Mouse (Mus musculus): ENCODE results near the gene Gdpgp1. TPM values are rescaled to one million over a fixed set of nuclear protein-coding genes. Genes with fewer than 3 reads are reported as not detected.

Gdpgp1 gene
- polyA plus RNA-seq, 1 experiment = 4.3 TPM

DNA sequence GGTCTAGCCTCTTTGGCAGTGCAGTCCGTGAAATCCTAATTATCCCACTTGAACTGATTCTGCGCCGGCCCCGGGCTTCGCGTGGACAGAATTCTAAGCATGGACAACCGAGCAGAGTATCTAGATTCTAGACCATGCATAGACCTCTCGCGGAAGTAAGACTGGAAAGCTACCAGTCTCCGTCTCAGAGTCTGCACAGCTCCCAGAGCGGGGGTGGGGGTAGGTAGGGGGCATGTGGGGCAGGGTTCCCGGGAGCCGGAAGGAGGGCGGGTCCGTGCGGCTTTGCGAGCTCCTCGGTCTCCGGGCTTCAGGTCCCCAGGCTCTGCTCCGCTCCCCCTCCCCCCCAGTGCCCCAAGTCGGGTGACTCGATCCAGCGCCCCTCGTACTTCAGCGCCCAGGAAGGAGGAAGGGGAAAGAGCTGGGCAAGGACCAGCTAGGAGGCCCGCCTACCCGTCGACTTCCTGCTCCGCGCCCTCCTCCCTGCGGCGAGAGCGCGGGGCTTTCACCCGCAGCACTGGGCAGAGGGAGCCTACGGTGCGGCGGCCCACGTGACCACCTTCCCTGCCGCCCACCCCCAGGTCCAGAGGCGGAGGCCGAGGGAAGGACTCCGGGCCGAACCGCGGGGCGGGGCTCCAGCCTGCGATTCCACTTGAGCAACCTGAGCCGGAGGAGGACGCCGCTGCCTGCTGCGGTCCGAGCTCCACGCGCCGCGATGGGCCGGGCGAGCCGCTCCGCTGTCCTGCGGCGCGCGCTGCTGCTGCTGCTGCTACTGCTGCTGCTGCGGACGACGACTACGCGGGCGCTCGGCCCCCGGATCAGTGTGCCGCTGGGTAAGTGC, 34.5 kb upstream of the Gdpgp1 start:
- Histone ChIP-seq H3K27me3 (ENCODE audit: control insufficient read depth, insufficient read depth, low read length, poor library complexity, severe bottlenecking) (no peaks in the 10 kb centered on the region), H3K36me3 (ENCODE audit: control insufficient read depth, insufficient read depth, low read length, poor library complexity, severe bottlenecking) (peaks cover 13% of the 10 kb centered on the region; the same call in 1 of the 2 replicates), H3K9me3 (replicated peaks; ENCODE audit: control insufficient read depth, insufficient read depth, low read length, poor library complexity, severe bottlenecking) (no peaks in the 10 kb centered on the region), H3K4me3 (ENCODE audit: low read depth, low read length) (peak overlapping the region; percentile 89), H3K27ac (ENCODE audit: insufficient read depth, low read length) (peak overlapping the region; percentile 83), H3K9ac (ENCODE audit: low read depth, poor library complexity, severe bottlenecking) (peak overlapping the region; percentile 74), H3K4me1 (ENCODE audit: control insufficient read depth, insufficient read depth, low read length) (peaks cover 6% of the 10 kb centered on the region)
- TF ChIP-seq POLR2A (IDR thresholded peaks at IDR 0.05; ENCODE audit: insufficient read depth, low read length) (peak; percentile 13), CTCF (IDR thresholded peaks at IDR 0.05; ENCODE audit: low read depth, low read length) (no peak), EP300 (IDR thresholded peaks at IDR 0.05; ENCODE audit: insufficient read depth, low read depth, low read length) (0 out of 2 replicates have a peak, but pooled peaks have one; percentile 8)

DNA sequence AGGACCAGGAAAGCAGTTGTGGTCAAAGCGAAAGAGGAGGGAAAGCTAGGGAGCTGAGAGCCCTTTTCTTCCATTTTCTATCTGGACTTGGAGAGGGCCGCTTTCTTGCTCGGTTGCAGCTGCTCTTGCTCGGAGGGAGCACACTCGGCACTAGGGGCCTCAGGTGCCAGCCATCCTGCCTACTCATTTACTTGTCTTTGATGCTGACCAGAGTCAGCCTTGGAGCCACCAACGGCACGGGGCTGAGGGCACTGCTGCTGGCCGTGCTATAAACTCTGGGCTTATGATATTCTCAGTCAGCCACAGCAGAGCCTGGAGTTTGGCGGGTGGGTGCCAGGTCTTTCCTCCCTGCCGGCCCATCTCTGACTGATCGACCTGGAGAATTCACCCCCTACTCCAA, 33.8 kb upstream of the Gdpgp1 start:
- H3K27ac ChIP-seq (ENCODE audit: insufficient read depth, low read length) = peak overlapping the region; percentile 49
- no peaks in the 10 kb centered on the region for H3K27me3 ChIP-seq (ENCODE audit: control insufficient read depth, insufficient read depth, low read length, poor library complexity, severe bottlenecking)
- peaks cover 6% of the 10 kb centered on the region for H3K4me1 ChIP-seq (ENCODE audit: control insufficient read depth, insufficient read depth, low read length)
- peak overlapping the region; percentile 74 for H3K9ac ChIP-seq (ENCODE audit: low read depth, poor library complexity, severe bottlenecking)
- no peaks in the 10 kb centered on the region for H3K9me3 ChIP-seq (replicated peaks; ENCODE audit: control insufficient read depth, insufficient read depth, low read length, poor library complexity, severe bottlenecking)
- peak overlapping the region; percentile 89 for H3K4me3 ChIP-seq (ENCODE audit: low read depth, low read length)
- H3K36me3 ChIP-seq (ENCODE audit: control insufficient read depth, insufficient read depth, low read length, poor library complexity, severe bottlenecking) = peaks cover 13% of the 10 kb centered on the region; the same call in 1 of the 2 replicates
- TF ChIP-seq POLR2A (IDR thresholded peaks at IDR 0.05; ENCODE audit: insufficient read depth, low read length) = no peak
- no peak for TF ChIP-seq CTCF (IDR thresholded peaks at IDR 0.05; ENCODE audit: low read depth, low read length)
- no peak for TF ChIP-seq EP300 (IDR thresholded peaks at IDR 0.05; ENCODE audit: insufficient read depth, low read depth, low read length)

DNA sequence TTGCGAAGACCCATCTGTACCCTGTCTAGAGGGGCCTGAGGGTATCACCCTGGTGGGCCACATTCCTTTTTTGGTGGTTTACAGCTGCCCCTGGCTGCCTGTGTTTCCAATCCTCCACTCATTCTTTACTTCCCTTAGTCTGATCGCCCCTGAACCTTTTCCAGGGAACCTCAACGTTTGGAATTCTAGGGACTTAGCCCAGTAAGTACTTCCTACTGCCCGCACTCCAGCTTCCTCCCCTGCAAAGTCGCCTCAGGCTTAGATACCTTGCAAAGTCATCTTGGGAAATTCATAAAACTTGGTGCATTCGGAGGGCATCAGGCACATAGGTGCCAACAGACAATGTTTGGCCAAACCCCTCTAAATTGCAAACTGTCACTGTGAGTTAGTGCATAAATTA, 33.4 kb upstream of the Gdpgp1 start:
- Histone ChIP-seq H3K36me3 (ENCODE audit: control insufficient read depth, insufficient read depth, low read length, poor library complexity, severe bottlenecking) (peaks cover 13% of the 10 kb centered on the region; the same call in 1 of the 2 replicates), H3K4me3 (ENCODE audit: low read depth, low read length) (peak overlapping the region; percentile 89), H3K27me3 (ENCODE audit: control insufficient read depth, insufficient read depth, low read length, poor library complexity, severe bottlenecking) (no peaks in the 10 kb centered on the region), H3K9ac (ENCODE audit: low read depth, poor library complexity, severe bottlenecking) (peak overlapping the region; percentile 74), H3K4me1 (ENCODE audit: control insufficient read depth, insufficient read depth, low read length) (peaks cover 6% of the 10 kb centered on the region), H3K27ac (ENCODE audit: insufficient read depth, low read length) (peak overlapping the region; percentile 49), H3K9me3 (replicated peaks; ENCODE audit: control insufficient read depth, insufficient read depth, low read length, poor library complexity, severe bottlenecking) (no peaks in the 10 kb centered on the region)
- TF ChIP-seq POLR2A (IDR thresholded peaks at IDR 0.05; ENCODE audit: insufficient read depth, low read length) (no peak), CTCF (IDR thresholded peaks at IDR 0.05; ENCODE audit: low read depth, low read length) (no peak), EP300 (IDR thresholded peaks at IDR 0.05; ENCODE audit: insufficient read depth, low read depth, low read length) (no peak)

DNA sequence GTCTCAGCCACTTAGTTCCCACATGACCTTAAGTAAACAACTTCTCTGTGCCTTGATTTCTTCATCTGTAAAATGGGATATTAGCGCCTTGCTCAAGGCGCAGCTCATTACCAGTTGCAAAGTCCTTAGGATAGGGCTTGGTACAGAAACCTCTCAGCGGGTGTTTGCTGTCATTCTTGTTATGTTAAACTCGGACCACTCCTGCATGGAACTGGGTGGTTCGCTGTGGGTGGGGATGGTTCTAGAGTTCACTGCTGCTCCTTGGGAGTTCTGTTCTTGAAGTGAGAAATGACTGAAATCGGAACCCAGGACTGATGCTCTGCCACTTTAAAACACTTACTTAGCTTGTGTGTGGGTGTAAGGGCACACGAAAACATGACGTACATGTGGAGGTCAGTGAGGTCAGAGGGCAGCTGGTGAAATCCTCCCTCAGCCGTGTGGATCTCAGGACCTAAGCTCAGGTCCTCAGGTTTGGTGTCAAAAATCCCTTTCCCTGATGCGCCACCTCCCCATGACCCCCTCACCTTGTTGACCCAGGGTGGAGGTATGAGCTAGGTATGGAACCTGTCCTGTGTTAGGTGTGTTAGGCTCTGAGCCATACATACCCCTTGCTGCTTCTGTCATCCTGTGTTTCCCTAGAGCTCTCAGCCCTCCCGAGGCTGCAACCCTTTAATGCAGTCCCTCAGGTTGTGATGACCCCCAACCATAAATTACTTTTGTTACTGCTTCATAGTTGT, 32.6 kb upstream of the Gdpgp1 start:
- Histone ChIP-seq H3K4me3 (ENCODE audit: low read depth, low read length) (peak overlapping the region; percentile 20), H3K4me1 (ENCODE audit: control insufficient read depth, insufficient read depth, low read length) (peaks cover 6% of the 10 kb centered on the region), H3K36me3 (ENCODE audit: control insufficient read depth, insufficient read depth, low read length, poor library complexity, severe bottlenecking) (peaks cover 13% of the 10 kb centered on the region; the same call in 1 of the 2 replicates), H3K9ac (ENCODE audit: low read depth, poor library complexity, severe bottlenecking) (no peak overlapping the region), H3K9me3 (replicated peaks; ENCODE audit: control insufficient read depth, insufficient read depth, low read length, poor library complexity, severe bottlenecking) (no peaks in the 10 kb centered on the region), H3K27ac (ENCODE audit: insufficient read depth, low read length) (peak overlapping the region; percentile 49), H3K27me3 (ENCODE audit: control insufficient read depth, insufficient read depth, low read length, poor library complexity, severe bottlenecking) (no peaks in the 10 kb centered on the region)
- TF ChIP-seq POLR2A (IDR thresholded peaks at IDR 0.05; ENCODE audit: insufficient read depth, low read length) = no peak
- no peak for TF ChIP-seq CTCF (IDR thresholded peaks at IDR 0.05; ENCODE audit: low read depth, low read length)
- TF ChIP-seq EP300 (IDR thresholded peaks at IDR 0.05; ENCODE audit: insufficient read depth, low read depth, low read length) = peak; percentile 65; the same call in 1 of the 2 replicates

DNA sequence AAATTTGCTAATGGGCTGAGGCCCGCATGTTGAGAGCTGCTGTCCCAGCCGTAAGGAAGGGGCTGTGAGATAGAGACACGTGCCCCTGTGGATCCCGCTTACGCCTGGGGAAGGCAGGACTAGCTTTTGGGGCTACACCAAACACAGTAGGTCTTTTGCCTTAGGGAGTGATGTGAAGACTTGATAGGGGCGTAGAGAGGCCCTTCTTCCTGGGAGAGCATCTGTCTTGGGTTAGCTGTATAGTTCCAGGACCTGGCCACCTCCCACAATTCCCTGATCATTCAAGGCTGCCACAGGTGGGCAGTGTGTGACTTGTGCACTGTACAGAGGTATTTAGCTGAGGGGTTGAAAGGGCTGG, 32.1 kb upstream of the Gdpgp1 start:
- Histone ChIP-seq H3K4me3 (ENCODE audit: low read depth, low read length) (peak overlapping the region; percentile 20; the same call in 1 of the 2 replicates), H3K9ac (ENCODE audit: low read depth, poor library complexity, severe bottlenecking) (no peak overlapping the region), H3K4me1 (ENCODE audit: control insufficient read depth, insufficient read depth, low read length) (peaks cover 6% of the 10 kb centered on the region), H3K9me3 (replicated peaks; ENCODE audit: control insufficient read depth, insufficient read depth, low read length, poor library complexity, severe bottlenecking) (no peaks in the 10 kb centered on the region), H3K36me3 (ENCODE audit: control insufficient read depth, insufficient read depth, low read length, poor library complexity, severe bottlenecking) (peaks cover 13% of the 10 kb centered on the region; the same call in 1 of the 2 replicates), H3K27me3 (ENCODE audit: control insufficient read depth, insufficient read depth, low read length, poor library complexity, severe bottlenecking) (no peaks in the 10 kb centered on the region), H3K27ac (ENCODE audit: insufficient read depth, low read length) (0 out of 2 replicates have a peak overlapping the region, but pooled peaks have one; percentile 33)
- TF ChIP-seq CTCF (IDR thresholded peaks at IDR 0.05; ENCODE audit: low read depth, low read length) (no peak), EP300 (IDR thresholded peaks at IDR 0.05; ENCODE audit: insufficient read depth, low read depth, low read length) (no peak), POLR2A (IDR thresholded peaks at IDR 0.05; ENCODE audit: insufficient read depth, low read length) (no peak)
